Mouse (Mus musculus) lung, embryonic 15.5 days (tissue): ENCODE results near the gene Golph3l. TPM values are rescaled to one million over a fixed set of nuclear protein-coding genes. Genes with fewer than 3 reads are reported as not detected.
A peak's percentile ranks its signal among the peaks of the same experiment; 100 is the strongest.
"Not testable (repeated sequence)": the region's sequence is repeated elsewhere in the genome, so short reads cannot be mapped to it uniquely, and the experiment has no call there.

ENCODE experiments used
- ATAC-seq: fragments of 200-750 bp; cut with Nextera tagmentation; 2 replicates; pipeline ENCODE4 v1.8.0; 2017; ENCODE audit warnings: moderate number of reproducible peaks, borderline replicate concordance; ENCODE audit not compliant: low FRiP score, low TSS enrichment; ENCODE audit errors: extremely low read depth
- H3K27ac ChIP-seq: fragments of 300-500 bp; sonication (generic); 2 replicates; pipeline ENCODE4 v1.5.1; 2015; ENCODE audit warnings: moderate library complexity, mild to moderate bottlenecking, inconsistent platforms
- H3K27me3 ChIP-seq: fragments of 300-500 bp; sonication (generic); 2 replicates; pipeline ENCODE4 v1.6.1; 2015; ENCODE audit warnings: inconsistent platforms
- H3K36me3 ChIP-seq: fragments of 300-500 bp; sonication (generic); 2 replicates; pipeline ENCODE4 v1.6.1; 2015; ENCODE audit warnings: inconsistent platforms
- H3K4me1 ChIP-seq: fragments of 300-500 bp; sonication (generic); 2 replicates; pipeline ENCODE4 v1.6.1; 2015; ENCODE audit warnings: inconsistent platforms
- H3K4me2 ChIP-seq: fragments of 300-500 bp; sonication (generic); 2 replicates; pipeline ENCODE4 v1.6.1; 2015; ENCODE audit warnings: inconsistent platforms, mild to moderate bottlenecking, moderate library complexity
- H3K4me3 ChIP-seq: fragments of 300-500 bp; sonication (generic); 2 replicates; pipeline ENCODE4 v1.5.1; 2015; ENCODE audit warnings: mild to moderate bottlenecking, inconsistent platforms
- H3K9ac ChIP-seq: fragments of 300-500 bp; sonication (generic); 2 replicates; pipeline ENCODE4 v1.6.1; 2015; ENCODE audit warnings: inconsistent platforms
- H3K9me3 ChIP-seq: fragments of 300-500 bp; sonication (generic); 2 replicates; pipeline ENCODE4 v1.6.1; 2016; ENCODE audit warnings: inconsistent platforms
- WGBS: fragments of 180-500 bp; shearing (Covaris S2); methylation state at CpG from one replicate; pipeline ENCODE4 v1.1.7; 2015; 5-methylcytosine and 5-hydroxymethylcytosine counted together
- polyA plus RNA-seq: library from polyadenylated mRNA; unstranded; fragments of >200 nt; fragmentation: Nextera tagmentation; extraction: Ambion mirVana; gene quantifications from 2 replicates; pipeline ENCODE4 v1.2.1, GENCODE M21; 2015

Golph3l gene
- polyA plus RNA-seq, 1 experiment from 2014 or later, result 33.6 TPM

GRCm38 (mm10) chr3:95648016-95648415 lies 59.3 kb downstream of the Golph3l start:
- Histone ChIP-seq H3K9ac (no peak overlapping the region), H3K4me3 (no peak overlapping the region), H3K27ac (no peak overlapping the region), H3K27me3 (no peaks in the 10 kb centered on the region), H3K36me3 (no peaks in the 10 kb centered on the region), H3K4me2 (no peak overlapping the region), H3K9me3 (no peaks in the 10 kb centered on the region), H3K4me1 (peaks cover 17% of the 10 kb centered on the region)
- WGBS, result 86% methylated on average over 5 of the region's 5 CpGs
- ATAC-seq, result no peak

GRCm38 (mm10) chr3:95650276-95651032 lies 61.7 kb downstream of the Golph3l start:
- Histone ChIP-seq H3K27me3 (no peaks in the 10 kb centered on the region), H3K4me2 (no peak overlapping the region), H3K27ac (peak overlapping the region; percentile 64), H3K9ac (no peak overlapping the region), H3K4me1 (peaks cover 33% of the 10 kb centered on the region), H3K9me3 (no peaks in the 10 kb centered on the region), H3K36me3 (no peaks in the 10 kb centered on the region), H3K4me3 (no peak overlapping the region)
- 48% methylated on average over 6 of the region's 6 CpGs for WGBS
- ATAC-seq, result no peak

GRCm38 (mm10) chr3:95651033-95651373 lies 62.3 kb downstream of the Golph3l start:
- Histone ChIP-seq H3K9me3 (no peaks in the 10 kb centered on the region), H3K36me3 (no peaks in the 10 kb centered on the region), H3K9ac (no peak overlapping the region), H3K4me2 (no peak overlapping the region), H3K4me1 (peaks cover 33% of the 10 kb centered on the region), H3K27ac (peak overlapping the region; percentile 64), H3K4me3 (no peak overlapping the region), H3K27me3 (no peaks in the 10 kb centered on the region)
- no peak for ATAC-seq
- 80% methylated on average over 3 of the region's 3 CpGs for WGBS

GRCm38 (mm10) chr3:95651391-95652203 lies 62.9 kb downstream of the Golph3l start:
- Histone ChIP-seq H3K36me3 (no peaks in the 10 kb centered on the region), H3K9me3 (no peaks in the 10 kb centered on the region), H3K27ac (0 out of 2 replicates have a peak overlapping the region, but pooled peaks have one; percentile 82), H3K4me1 (peaks cover 33% of the 10 kb centered on the region), H3K4me2 (no peak overlapping the region), H3K27me3 (no peaks in the 10 kb centered on the region), H3K4me3 (no peak overlapping the region), H3K9ac (no peak overlapping the region)
- 80% methylated on average over 16 of the region's 16 CpGs for whole genome bisulfite sequencing
- no peak for ATAC-seq

GRCm38 (mm10) chr3:95652204-95652811 lies 63.6 kb downstream of the Golph3l start:
- ATAC-seq, result no peak
- Histone ChIP-seq H3K4me3 (no peak overlapping the region), H3K4me1 (peaks cover 33% of the 10 kb centered on the region), H3K4me2 (no peak overlapping the region), H3K36me3 (no peaks in the 10 kb centered on the region), H3K9ac (no peak overlapping the region), H3K27ac (peak overlapping the region; percentile 82), H3K27me3 (no peaks in the 10 kb centered on the region), H3K9me3 (no peaks in the 10 kb centered on the region)
- 59% methylated on average over 7 of the region's 7 CpGs for WGBS

- Histone ChIP-seq H3K36me3 (no peaks in the 10 kb centered on the region), H3K4me2 (peak overlapping the region; percentile 38), H3K9me3 (no peaks in the 10 kb centered on the region), H3K27me3 (no peaks in the 10 kb centered on the region), H3K9ac (no peak overlapping the region), H3K27ac (peak overlapping the region; percentile 82), H3K4me3 (no peak overlapping the region), H3K4me1 (peaks cover 37% of the 10 kb centered on the region)
- 20% methylated on average over 6 of the region's 6 CpGs for WGBS
- ATAC-seq, result no peak
These were observed 64.1 kb downstream of the Golph3l start for GRCm38 (mm10) chr3:95652871-95653270.

- H3K9me3 ChIP-seq, result no peaks in the 10 kb centered on the region
- H3K27me3 ChIP-seq, result no peaks in the 10 kb centered on the region
- H3K9ac ChIP-seq, result 0 out of 2 replicates have a peak overlapping the region, but pooled peaks have one; percentile 10
- WGBS, result 14% methylated on average over 11 of the region's 11 CpGs
- ATAC-seq, result peak; percentile 55
- peak overlapping the region; percentile 82 for H3K27ac ChIP-seq
- H3K4me2 ChIP-seq, result peak overlapping the region; percentile 38
- H3K4me3 ChIP-seq, result no peak overlapping the region
- no peaks in the 10 kb centered on the region for H3K36me3 ChIP-seq
- H3K4me1 ChIP-seq, result peaks cover 37% of the 10 kb centered on the region
These were observed 64.8 kb downstream of the Golph3l start for GRCm38 (mm10) chr3:95653473-95654034.

GRCm38 (mm10) chr3:95654371-95654770 lies 65.6 kb downstream of the Golph3l start:
- H3K9ac ChIP-seq, H3K4me2 ChIP-seq, ATAC-seq, H3K9me3 ChIP-seq, H3K36me3 ChIP-seq, H3K27me3 ChIP-seq, H3K4me3 ChIP-seq: not testable (repeated sequence)
- Histone ChIP-seq H3K27ac (peak overlapping the region; percentile 82), H3K4me1 (peaks cover 37% of the 10 kb centered on the region)
- WGBS, result 85% methylated on average over 3 of the region's 3 CpGs

- no peaks in the 10 kb centered on the region for H3K36me3 ChIP-seq
- no peak overlapping the region for H3K4me2 ChIP-seq
- peaks cover 37% of the 10 kb centered on the region for H3K4me1 ChIP-seq
- no peaks in the 10 kb centered on the region for H3K9me3 ChIP-seq
- no peak overlapping the region for H3K4me3 ChIP-seq
- ATAC-seq, result no peak
- no peak overlapping the region for H3K9ac ChIP-seq
- 81% methylated on average over 5 of the region's 5 CpGs for WGBS
- H3K27ac ChIP-seq, result no peak overlapping the region
- H3K27me3 ChIP-seq, result no peaks in the 10 kb centered on the region
These were observed 66.7 kb downstream of the Golph3l start for GRCm38 (mm10) chr3:95655437-95655836.

- no peak overlapping the region for H3K4me3 ChIP-seq
- WGBS, result 81% methylated on average over 3 of the region's 3 CpGs
- peaks cover 46% of the 10 kb centered on the region for H3K4me1 ChIP-seq
- ATAC-seq, result no peak
- H3K9me3 ChIP-seq, result no peaks in the 10 kb centered on the region
- no peak overlapping the region for H3K4me2 ChIP-seq
- H3K36me3 ChIP-seq, result peaks cover 11% of the 10 kb centered on the region
- no peaks in the 10 kb centered on the region for H3K27me3 ChIP-seq
- H3K9ac ChIP-seq, result no peak overlapping the region
- H3K27ac ChIP-seq, result no peak overlapping the region
These were observed 68.4 kb downstream of the Golph3l start for GRCm38 (mm10) chr3:95657108-95657507.

GRCm38 (mm10) chr3:95657711-95658110 lies 69.0 kb downstream of the Golph3l start:
- Histone ChIP-seq H3K4me1 (peaks cover 47% of the 10 kb centered on the region), H3K4me3 (peak overlapping the region; percentile 97), H3K9ac (no peak overlapping the region), H3K4me2 (peak overlapping the region; percentile 65), H3K27ac (peak overlapping the region; percentile 99), H3K27me3 (no peaks in the 10 kb centered on the region), H3K9me3 (no peaks in the 10 kb centered on the region), H3K36me3 (peaks cover 17% of the 10 kb centered on the region)
- no peak for ATAC-seq
- 83% methylated on average over 3 of the region's 3 CpGs for WGBS
